Mouse (Mus musculus) embryonic stem cell, embryonic (primary cell): Measurements from ENCODE around the gene Spata13.

Experiments
- CTCF ChIA-PET, 4 experiments: fragments of 300-600 bp in 2 of 4; fragments of 350-600 bp in 2 of 4; sonication (Branson Sonifier 250); formaldehyde crosslinking; loops; one replicate each; lab custom pipeline; 2022; ENCODE audit warnings: inconsistent platforms in 2 of 4; lab: Charles Lee
- POLR2A ChIA-PET, 4 experiments: fragments of 300-600 bp in 2 of 4; fragments of 350-600 bp in 2 of 4; sonication (Branson Sonifier 250); formaldehyde crosslinking; loops; one replicate each; lab custom pipeline; 2022; ENCODE audit warnings: antibody characterized with exemption in 4 of 4, inconsistent platforms in 1 of 4; lab: Charles Lee

Spata13 gene

DNA sequence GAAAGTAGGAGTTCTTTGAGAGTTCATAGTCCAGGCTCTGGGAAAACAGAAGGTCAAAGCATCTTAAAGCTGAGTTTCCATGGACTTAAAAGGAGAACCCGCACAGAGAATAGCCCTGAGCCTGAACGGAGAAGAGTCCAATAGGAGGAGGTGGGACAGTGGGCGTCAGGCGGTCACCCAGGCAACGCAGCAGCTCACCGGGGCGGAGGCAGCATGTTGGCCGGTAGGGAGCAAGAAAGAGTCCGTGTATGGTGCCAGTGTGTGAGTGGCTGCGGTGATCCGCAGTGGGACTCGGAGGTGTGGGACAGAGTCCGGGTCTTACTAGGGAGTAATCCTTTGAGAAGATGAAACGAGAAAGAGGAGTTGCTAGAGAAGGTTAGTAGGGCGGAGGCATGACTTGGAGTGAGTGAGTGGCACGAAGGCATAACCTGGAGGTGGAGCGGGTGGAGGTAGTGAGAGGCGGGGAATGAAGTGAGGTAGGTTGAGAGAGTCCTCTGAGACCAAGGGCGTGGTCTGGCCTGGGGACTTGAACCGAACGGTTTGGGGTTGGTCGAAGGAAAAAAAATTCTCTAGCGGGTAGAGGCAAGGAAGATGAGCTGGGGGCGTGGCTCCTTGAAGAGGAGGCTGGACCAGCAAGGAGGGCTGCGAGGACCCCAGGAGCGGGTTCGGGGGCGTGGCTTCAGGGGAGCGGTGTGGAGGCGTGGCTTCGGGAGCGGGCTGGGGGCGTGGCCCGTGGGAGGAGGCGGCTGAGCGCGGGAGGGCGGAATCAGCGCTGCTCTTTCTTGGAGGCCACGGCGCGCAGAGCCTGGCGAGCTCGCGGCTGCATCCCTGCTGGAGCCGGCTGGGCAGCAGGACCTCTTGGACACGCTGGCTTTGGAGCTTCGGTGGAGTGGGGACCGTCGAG, at the start of gene Spata13:
Gene Spata13 (plus strand): TSS at position 41 of the 904 bp plus-strand sequence.
- ChIA-PET POLR2A (interaction anchor here (0.6 to 1.8 kb wide), 28 partner anchors 9 to 539 kb away, joined by 3 to 11 read pairs (median 3); partner anchors contain the start of gene Tnfrsf19 (in 1 of the 4)), CTCF (interaction anchor here in 3 of 4 experiments (0.6 to 1.1 kb wide), 7 partner anchors 10 to 1101 kb away, joined by 3 to 5 read pairs (median 3); partner anchors contain the start of gene Mtmr6 (in 1 of the 3))

DNA sequence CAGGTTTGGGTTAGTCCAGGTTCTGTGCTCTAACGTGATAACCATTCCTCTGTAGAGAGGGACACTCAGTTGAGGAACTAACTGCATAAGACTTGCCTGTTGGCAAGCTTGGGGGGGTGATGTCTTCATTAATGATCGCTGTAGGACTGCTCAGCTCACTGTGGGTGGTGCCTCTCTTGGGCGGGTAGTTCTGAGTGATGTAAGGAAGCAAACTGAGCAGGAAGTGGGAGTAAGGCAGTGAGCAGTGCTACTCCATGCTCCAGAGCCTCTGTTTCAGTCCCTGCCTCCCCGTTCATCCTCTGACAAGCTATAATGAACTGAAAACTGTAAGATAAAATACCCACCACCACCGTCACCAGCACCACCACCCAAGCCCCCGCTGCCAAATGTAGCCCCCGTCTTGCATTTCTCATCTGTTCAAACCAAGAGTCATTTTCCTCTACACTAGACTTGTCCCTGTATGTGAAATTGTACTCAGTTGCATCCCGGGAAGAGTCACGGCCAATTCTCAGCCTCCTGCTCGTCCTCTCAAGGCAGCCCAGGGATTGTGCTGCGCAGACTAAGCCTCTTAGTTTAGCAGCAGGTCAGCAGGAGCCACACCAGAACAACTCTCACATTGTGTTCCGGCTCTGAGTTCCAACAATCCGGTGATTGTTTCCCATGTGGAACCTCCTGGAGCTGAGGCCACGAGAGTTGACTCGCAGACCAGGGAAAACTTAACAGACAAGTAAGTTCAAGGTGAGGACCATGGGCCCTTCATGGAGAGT, 46.9 kb upstream of the Spata13 start:
- ChIA-PET POLR2A (no interaction called here), CTCF (interaction anchor here in 1 of 4 experiments (0.6 kb wide), 1 partner anchor 14 kb away, joined by 3 read pairs; no protein-coding TSS in a partner anchor)

DNA sequence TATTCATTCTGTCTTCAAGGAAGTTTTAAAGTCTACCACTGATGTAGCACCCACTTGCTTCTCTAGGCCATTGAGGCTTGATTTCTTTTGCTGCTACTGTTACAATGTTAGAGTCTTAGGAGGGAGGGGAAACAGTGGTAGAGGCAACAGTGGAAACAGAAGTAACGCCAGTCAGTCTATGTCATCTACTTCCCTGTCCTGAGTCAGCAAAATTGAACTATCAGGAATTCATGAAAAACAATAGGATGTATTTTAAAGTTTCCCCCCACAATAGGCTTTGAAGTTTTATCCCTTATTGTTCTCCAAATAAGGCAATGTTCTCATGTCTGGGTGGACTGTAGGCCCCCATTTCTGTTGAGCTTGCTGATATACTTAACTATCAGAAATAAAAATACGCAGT, 44.8 kb upstream of the Spata13 start:
- ChIA-PET CTCF (no interaction called here), POLR2A (interaction anchor here in 2 of 4 experiments (0.6 to 1.1 kb wide), 3 partner anchors 28 to 49 kb away, joined by 3 to 4 read pairs (median 3); no protein-coding TSS in a partner anchor)

DNA sequence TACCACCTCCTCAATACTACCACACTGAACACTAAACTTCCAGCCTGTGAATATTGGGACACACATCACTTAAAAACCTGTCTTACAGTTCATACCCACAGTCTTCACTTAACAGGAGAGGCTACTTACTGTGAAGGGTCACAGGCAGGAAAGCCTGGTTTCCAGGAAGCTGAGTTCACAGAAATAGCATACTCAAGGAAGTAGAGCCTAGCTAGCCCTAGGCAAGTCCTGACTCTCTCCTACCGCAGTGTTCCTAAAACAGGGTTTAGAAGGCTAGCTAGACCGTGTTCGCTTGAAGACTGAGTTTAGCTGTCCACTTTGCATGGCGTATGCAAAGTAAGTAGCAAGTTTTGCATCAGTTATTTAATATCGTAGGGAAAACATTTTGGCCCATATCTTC, 41.5 kb upstream of the Spata13 start:
- CTCF ChIA-PET, result interaction anchor here in 1 of 4 experiments (1.2 kb wide), 1 partner anchor 98 kb away, joined by 4 read pairs; no protein-coding TSS in a partner anchor
- POLR2A ChIA-PET, result interaction anchor here in 2 of 4 experiments (0.6 to 1.1 kb wide), 3 partner anchors 42 to 49 kb away, joined by 3 to 5 read pairs (median 3); no protein-coding TSS in a partner anchor

DNA sequence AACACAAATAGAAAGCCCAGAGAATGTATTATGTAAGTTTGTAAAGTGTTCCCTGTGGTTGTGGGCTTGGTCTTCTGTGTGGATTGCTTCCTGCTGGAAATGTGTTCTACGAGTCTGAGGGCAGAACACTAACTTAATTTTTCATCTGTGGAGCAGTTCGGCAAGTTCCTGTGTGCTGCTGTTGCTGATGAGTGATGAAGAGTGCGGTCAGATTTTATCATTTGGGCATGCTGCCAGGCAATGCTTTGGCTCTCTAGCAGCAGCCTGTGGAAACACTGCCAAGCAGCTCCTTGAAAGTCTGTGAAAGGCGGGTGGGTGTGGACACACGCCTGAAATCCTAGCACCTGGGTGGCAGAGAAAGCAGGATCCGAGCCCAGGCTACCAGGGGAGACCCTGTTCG, 41.0 kb upstream of the Spata13 start:
- CTCF ChIA-PET, result interaction anchor here in 1 of 4 experiments (1.2 kb wide), 1 partner anchor 98 kb away, joined by 4 read pairs; no protein-coding TSS in a partner anchor
- POLR2A ChIA-PET, result interaction anchor here in 2 of 4 experiments (0.6 to 1.1 kb wide), 3 partner anchors 42 to 48 kb away, joined by 3 to 5 read pairs (median 3); no protein-coding TSS in a partner anchor

DNA sequence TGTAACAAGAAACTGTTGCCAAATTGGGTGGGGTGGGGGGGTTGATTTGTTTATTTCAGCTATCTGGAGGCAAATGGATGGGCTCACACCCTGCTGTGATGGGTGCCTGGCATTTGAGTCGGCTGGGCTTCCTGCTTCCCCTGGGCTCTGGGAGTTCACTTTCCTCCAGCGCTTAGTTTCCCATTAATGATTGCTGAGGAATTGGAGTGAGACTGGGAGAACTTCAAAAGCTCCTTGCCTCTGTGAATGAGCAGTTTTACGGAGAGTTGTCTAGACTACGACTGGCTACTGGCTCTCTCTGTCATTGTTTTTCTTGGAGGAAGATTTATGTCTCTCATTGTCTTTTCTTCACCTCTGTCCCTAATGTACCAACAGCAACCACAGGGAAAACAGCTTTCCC, 36.2 kb upstream of the Spata13 start:
- POLR2A ChIA-PET, result interaction anchor here in 2 of 4 experiments (0.6 kb wide), 2 partner anchors 23 to 663 kb away, joined by 3 to 5 read pairs; no protein-coding TSS in a partner anchor

DNA sequence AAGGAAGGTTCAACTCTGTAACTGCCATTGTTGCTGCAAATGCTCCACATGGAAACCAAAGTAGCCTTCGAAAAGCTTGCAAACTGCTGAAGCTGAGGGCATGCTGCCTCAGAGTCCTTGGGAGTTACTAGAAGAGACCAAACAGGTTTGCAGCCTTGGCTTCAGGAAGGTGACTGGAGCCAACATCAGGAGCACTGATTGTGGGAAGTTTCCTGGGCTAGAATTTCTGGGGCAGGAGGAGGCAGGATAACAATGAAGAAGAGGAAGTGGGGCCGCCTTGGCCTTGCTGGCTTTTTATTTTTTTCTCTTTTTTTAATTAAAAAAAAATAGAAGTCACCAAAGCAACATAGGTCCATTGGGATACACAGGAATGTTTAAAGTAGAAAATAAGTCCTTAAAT, 34.8 kb upstream of the Spata13 start:
- POLR2A ChIA-PET, result no interaction called here

More for the DNA sequence above, 36.2 kb upstream of the Spata13 start:
- CTCF ChIA-PET, result no interaction called here

DNA sequence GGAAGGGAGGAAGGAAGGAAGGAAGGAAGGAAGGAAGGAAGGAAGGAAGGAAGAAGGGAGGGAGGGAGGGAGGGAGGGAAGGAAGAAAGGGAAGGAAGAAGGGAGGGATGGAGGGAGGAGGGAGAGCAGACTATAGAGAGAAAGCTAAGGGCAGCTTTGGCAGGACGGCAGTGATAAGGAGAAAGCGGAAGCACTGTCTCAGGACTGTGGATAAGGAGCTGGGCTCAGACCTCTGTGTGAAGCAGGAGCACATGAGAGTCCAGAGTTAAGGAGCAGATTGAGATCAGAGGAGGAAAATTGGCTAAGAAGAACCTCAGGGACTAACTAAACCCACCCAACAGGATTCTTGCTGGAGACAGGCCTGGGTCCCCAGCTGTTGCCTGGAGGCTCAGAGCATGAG, 28.2 kb upstream of the Spata13 start:
- CTCF ChIA-PET, result interaction anchor here in 1 of 4 experiments (0.8 kb wide), 1 partner anchor 92 kb away, joined by 3 read pairs; no protein-coding TSS in a partner anchor
- POLR2A ChIA-PET, result interaction anchor here in 1 of 4 experiments (0.6 kb wide), 1 partner anchor 28 kb away, joined by 4 read pairs; no protein-coding TSS in a partner anchor

More for the DNA sequence above, 34.8 kb upstream of the Spata13 start:
- CTCF ChIA-PET, result no interaction called here

DNA sequence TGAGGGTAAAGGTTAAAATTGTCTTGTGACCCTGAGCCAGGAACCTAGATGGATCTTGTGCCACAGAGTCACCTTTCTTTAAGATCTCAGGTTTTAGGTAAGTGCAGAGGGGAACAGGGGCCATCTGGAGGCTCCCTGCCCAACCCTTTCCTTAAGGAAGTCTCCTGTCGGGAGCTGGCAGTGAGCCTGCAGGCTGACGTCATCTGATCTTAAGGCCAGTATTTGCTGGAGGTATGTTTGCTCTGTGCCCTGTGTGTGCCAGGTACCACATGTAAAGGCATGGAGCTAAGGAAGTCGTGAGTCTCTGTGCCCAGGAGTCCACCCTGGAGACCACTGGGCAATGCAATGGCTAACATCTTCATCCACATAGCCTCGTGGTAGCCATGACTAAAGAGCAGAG, 27.6 kb upstream of the Spata13 start:
- POLR2A ChIA-PET, result interaction anchor here in 2 of 4 experiments (0.6 to 0.7 kb wide), 2 partner anchors 29 to 164 kb away, joined by 3 to 4 read pairs; no protein-coding TSS in a partner anchor
- CTCF ChIA-PET, result interaction anchor here in 2 of 4 experiments (0.6 to 0.8 kb wide), 2 partner anchors 93 to 768 kb away, joined by 3 to 4 read pairs; no protein-coding TSS in a partner anchor

DNA sequence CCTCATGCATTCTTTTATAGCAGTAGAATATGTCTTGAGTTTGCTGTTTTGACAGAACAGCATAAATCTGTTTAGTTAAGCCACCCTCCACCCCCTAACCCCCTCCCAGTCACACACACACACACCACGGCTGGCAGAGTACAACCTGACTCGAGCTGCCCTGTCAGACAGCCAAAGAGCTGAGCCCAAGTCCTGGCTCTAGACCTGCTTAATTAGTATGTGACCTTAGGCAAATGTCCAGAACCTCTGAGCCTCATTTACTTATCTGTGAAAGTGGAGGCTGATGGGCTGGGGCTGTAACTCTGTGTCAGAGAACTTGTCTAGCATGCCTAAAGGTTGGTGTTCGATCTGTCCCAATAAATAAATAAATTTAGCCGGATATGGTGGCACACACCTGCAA, 26.1 kb upstream of the Spata13 start:
- ChIA-PET POLR2A (interaction anchor here in 1 of 4 experiments (1.0 to 1.3 kb wide), 2 partner anchors 9 to 27 kb away, joined by 3 read pairs; no protein-coding TSS in a partner anchor), CTCF (no interaction called here)

DNA sequence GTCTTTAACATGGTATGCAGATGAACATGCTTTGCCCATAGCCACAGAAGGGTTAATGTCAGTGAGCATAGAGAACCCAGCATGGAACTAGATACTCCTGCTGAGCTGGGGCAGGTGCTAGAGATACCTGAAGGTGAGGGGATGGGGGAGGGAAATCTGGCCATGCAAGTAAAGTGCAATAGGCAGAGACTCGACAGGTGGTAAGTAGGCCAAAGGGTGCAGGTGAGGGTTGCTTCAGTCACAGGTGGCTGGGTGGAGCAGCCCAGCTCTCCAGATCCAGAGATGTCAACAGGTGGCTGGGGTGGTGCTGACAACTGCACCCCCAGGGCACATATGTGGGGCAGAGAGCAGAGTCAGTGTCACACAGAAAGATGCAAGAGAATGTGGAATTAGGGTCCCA, 24.6 kb upstream of the Spata13 start:
- ChIA-PET CTCF (no interaction called here), POLR2A (no interaction called here)

DNA sequence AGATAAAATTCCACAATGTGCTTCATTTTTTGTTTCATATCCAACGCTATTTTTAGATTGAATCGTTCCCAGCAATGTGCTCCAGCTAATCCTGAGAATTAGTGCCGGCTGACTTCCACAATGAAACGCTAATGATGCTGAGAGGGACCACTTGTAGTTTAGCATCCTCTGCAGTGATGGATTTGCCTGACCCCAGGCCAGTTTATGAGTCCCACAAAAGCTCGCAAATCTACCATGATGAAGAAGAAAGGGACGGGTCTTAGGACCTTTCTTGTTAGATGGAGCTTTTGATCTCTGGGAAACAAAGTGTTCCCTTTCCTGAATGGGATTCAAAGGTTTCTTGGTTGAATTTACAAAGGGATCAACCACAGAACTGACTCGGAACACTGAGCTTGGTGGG, 21.1 kb upstream of the Spata13 start:
- ChIA-PET CTCF (interaction anchor here in 2 of 4 experiments (0.6 to 0.9 kb wide), 2 partner anchors 56 to 158 kb away, joined by 3 read pairs; no protein-coding TSS in a partner anchor), POLR2A (no interaction called here)

DNA sequence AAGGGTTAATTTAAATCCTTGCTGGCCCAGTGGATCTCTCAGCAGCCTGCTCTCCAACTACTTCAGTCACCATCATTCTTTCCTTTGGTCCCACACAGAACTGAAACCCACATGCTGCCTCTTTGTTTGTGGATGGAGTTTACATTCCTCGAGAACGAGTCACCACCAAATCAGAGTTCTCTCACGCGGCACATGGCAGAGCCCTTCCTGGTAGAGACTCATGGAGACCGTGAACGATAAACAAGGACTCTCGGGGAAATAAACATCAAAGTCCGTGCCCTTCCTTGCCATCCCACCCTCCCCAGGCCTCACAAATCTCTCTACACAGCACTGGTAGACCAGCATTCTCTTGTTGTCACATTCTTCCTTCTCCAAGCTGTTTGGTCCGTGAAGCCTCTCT, 12.7 kb upstream of the Spata13 start:
- POLR2A ChIA-PET, result no interaction called here
- CTCF ChIA-PET, result no interaction called here

DNA sequence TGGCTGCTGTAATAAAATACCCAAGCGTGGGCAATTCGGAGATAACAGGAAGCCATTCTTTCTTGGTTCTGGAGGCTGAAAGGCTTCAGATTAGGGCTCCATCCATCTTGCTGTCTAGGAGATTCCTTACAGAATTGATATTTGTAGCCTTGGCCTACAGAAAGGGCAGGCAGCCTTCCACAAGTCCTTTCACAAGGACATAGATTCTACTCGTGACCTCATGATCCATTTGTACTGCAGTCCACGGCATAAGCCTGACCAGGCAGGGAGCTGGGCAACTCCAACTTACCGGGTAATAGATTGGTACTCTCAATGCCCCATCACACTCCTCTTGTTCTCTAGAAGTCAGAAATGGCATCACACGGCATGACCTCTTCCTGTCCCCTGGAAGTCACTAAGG, 8.3 kb upstream of the Spata13 start:
- CTCF ChIA-PET, result no interaction called here
- POLR2A ChIA-PET, result interaction anchor here in 1 of 4 experiments (2.4 kb wide), 1 partner anchor 8 kb away, joined by 9 read pairs; the partner anchor contains the start of gene Spata13

DNA sequence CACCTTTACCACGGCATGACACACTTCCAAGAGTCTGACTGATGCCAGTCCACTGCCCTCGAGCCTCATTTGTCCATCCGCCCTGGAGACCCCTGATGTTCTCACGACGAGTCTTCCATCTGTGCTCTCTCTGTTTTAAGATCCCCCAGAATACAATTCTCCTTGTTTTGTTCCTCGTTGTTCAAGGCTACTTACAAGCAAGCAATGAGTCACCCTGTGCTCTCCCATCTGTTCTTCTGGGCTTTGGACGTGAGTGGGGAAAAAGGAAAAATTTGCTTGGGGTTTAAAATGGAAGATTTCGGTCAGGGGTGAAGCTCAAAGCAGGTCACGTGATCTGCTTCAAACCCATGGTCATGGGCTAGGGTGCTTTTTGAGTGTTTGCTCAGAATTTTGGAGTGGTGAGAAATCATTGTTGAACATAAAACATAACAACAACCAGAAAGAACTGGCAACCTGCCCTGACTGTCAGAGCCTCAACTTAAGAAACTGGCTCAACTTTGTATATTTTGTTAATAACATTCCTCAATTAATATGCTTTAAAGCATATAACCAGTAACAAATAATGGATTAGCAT, 3.8 kb upstream of the Spata13 start:
- POLR2A ChIA-PET, result no interaction called here
- CTCF ChIA-PET, result no interaction called here

DNA sequence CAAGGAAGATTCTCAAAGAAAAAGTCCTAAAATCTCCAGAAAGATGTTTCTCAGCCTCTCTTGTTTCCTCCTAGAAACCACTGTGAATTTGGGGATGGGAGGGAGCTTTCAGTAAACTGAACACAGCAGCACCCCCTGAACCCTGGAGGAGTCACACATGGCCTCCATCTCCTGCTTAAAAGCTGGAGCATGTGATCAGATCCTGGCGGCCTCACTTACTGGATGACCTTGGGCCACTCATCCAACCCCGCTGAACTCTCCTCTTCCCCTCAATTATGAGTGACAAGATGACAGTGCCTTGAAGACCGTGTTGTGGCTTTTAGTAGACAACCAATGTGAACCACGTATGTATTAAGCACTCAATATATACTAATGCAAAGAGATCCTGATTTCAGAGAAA, 2.8 kb upstream of the Spata13 start:
- POLR2A ChIA-PET, result no interaction called here
- CTCF ChIA-PET, result interaction anchor here in 1 of 4 experiments (0.7 kb wide), 1 partner anchor 106 kb away, joined by 3 read pairs; no protein-coding TSS in a partner anchor

DNA sequence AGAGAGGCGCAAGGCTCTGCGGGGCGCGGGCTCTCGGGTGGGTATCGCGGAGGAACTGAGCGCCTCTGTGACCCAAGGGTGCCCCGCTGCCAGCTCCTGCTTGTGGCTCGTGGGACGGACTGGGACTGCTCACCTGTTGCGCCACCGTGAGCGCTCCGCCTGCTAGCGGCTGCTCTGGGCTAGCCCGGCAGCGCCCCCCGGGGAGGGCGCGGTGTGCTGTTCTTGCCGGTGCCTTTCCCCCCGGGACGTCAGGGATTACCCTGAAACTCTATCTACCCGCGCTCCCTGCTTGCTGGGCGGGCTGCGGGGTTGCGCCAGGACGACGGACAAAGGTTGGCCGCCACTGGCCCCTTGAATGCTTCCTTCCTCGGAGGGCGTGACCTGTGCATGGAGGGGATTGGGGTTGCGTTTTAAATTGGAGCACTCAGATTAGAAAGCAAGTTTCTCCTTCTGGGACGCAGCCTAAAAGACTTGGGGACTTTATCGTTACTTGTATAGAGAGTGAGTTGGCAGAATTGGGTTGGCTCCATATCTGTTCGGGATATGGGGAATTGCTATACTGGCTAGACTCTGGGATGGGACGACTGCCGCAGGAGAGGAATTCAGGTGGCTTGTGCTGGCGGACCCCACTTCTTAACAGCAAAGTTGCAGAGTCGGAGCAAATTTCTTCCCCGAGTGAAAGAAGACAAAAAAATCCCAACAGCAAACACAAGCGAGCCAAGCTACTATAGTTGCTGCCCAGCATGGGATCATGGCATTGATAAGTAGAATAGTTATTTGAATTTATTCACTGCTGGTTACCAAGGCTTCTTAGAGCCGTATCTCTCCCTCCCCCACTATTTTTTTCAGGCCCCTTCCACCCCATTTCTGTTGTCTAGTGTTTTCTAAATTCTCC, 1.3 kb downstream of the Spata13 start:
- CTCF ChIA-PET, result interaction anchor here in 3 of 4 experiments (0.7 to 1.1 kb wide), 5 partner anchors 10 to 370 kb away, joined by 3 to 5 read pairs (median 3); partner anchors contain the start of gene Mtmr6 (in 1 of the 3)
- POLR2A ChIA-PET, result interaction anchor here (0.6 to 1.8 kb wide), 27 partner anchors 8 to 538 kb away, joined by 3 to 11 read pairs (median 3); partner anchors contain the start of gene Tnfrsf19 (in 1 of the 4)
